Mouse (Mus musculus) stomach, embryonic 14.5 days (tissue): ENCODE data around the gene Ech1. TPM values are rescaled to one million over a fixed set of nuclear protein-coding genes. Genes with fewer than 3 reads are reported as not detected.
A peak's percentile ranks its signal among the peaks of the same experiment; 100 is the strongest.
"Not testable (repeated sequence)": the region's sequence is repeated elsewhere in the genome, so short reads cannot be mapped to it uniquely, and the experiment has no call there.

Experiments used
- ATAC-seq: fragments of 200-750 bp; cut with Nextera tagmentation; 2 replicates; pipeline ENCODE4 v1.8.0; 2017; ENCODE audit warnings: low read depth, moderate TSS enrichment; ENCODE audit not compliant: insufficient number of reproducible peaks, insufficient read depth, low FRiP score
- H3K27ac ChIP-seq: fragments of 300-500 bp; sonication (generic); 2 replicates; pipeline ENCODE4 v1.5.1; 2014; ENCODE audit warnings: mild to moderate bottlenecking, low read length, moderate library complexity, mixed read lengths
- H3K27me3 ChIP-seq: fragments of 300-500 bp; sonication (generic); 2 replicates; pipeline ENCODE4 v1.6.1; 2014; ENCODE audit warnings: low read length, control low read depth, mixed read lengths; ENCODE audit not compliant: control insufficient read depth, insufficient read depth
- H3K36me3 ChIP-seq: fragments of 300-500 bp; sonication (generic); 2 replicates; pipeline ENCODE4 v1.6.1; 2014; ENCODE audit warnings: mild to moderate bottlenecking, control low read depth, low read length, moderate library complexity, mixed read lengths; ENCODE audit not compliant: control insufficient read depth, insufficient read depth
- H3K4me1 ChIP-seq: fragments of 300-500 bp; sonication (generic); 2 replicates; pipeline ENCODE4 v1.6.1; 2014; ENCODE audit warnings: low read length, control low read depth, mixed read lengths; ENCODE audit not compliant: control insufficient read depth, insufficient read depth
- H3K4me2 ChIP-seq: fragments of 300-500 bp; sonication (generic); replicated peaks from 2 replicates; pipeline ENCODE4 v1.6.1; 2014; ENCODE audit warnings: low read depth, low read length, control low read depth
- H3K4me3 ChIP-seq: fragments of 300-500 bp; sonication (generic); 2 replicates; pipeline ENCODE4 v1.5.1; 2014; ENCODE audit warnings: low read depth, low read length, control low read depth
- H3K9ac ChIP-seq: fragments of 300-500 bp; sonication (generic); replicated peaks from 2 replicates; pipeline ENCODE4 v1.6.1; 2014; ENCODE audit warnings: low read depth, mild to moderate bottlenecking, control low read depth, low read length, moderate library complexity, mixed read lengths
- H3K9me3 ChIP-seq: fragments of 300-500 bp; sonication (generic); 2 replicates; pipeline ENCODE4 v1.6.1; 2016; ENCODE audit warnings: low read depth, low read length, control low read depth; ENCODE audit not compliant: control insufficient read depth
- WGBS: fragments of 180-500 bp; shearing (Covaris S2); extraction: QIAGEN DNeasy Blood & Tissue Kit; methylation state at CpG from one replicate; pipeline ENCODE4 v1.1.7; 2014; 5-methylcytosine and 5-hydroxymethylcytosine counted together
- polyA plus RNA-seq: library from polyadenylated mRNA; unstranded; fragments of >200 nt; fragmentation: Nextera tagmentation; extraction: Ambion mirVana; gene quantifications from 2 replicates; pipeline ENCODE4 v1.2.1, GENCODE M21; 2014

Ech1 gene
- polyA plus RNA-seq, 1 experiment from 2014 or later = 179 TPM

DNA sequence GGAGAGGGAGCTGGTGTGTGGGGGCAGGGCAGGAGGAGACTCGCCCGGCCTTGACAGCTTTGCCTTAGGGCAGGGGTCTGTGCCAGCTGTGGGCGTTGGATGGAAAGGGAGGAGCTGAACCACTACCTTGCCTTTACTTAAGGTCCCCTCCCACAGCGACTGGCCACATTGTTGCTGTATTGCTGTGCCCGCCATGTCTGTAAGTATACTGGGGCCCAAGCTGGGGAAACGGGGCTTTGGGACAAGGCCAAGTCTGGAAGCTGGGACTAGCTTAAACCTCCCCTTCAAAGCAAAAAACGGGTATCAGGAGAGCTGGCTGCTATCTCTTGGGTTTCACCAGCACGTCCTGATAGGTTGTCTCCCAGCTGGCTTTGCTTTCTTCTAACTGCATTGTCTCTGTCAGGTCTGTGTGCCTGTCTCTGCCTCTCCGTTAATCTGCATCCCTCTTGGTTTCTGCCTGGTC is 39.3 kb downstream of the Ech1 start:
- Histone ChIP-seq H3K36me3 (no peaks in the 10 kb centered on the region), H3K4me1 (peaks cover 13% of the 10 kb centered on the region), H3K4me3 (no peak overlapping the region), H3K9ac (no peak overlapping the region), H3K9me3 (no peaks in the 10 kb centered on the region), H3K4me2 (no peak overlapping the region), H3K27me3 (no peaks in the 10 kb centered on the region), H3K27ac (no peak overlapping the region)
- ATAC-seq = no peak
- WGBS = 49% methylated on average over 9 of the region's 9 CpGs

DNA sequence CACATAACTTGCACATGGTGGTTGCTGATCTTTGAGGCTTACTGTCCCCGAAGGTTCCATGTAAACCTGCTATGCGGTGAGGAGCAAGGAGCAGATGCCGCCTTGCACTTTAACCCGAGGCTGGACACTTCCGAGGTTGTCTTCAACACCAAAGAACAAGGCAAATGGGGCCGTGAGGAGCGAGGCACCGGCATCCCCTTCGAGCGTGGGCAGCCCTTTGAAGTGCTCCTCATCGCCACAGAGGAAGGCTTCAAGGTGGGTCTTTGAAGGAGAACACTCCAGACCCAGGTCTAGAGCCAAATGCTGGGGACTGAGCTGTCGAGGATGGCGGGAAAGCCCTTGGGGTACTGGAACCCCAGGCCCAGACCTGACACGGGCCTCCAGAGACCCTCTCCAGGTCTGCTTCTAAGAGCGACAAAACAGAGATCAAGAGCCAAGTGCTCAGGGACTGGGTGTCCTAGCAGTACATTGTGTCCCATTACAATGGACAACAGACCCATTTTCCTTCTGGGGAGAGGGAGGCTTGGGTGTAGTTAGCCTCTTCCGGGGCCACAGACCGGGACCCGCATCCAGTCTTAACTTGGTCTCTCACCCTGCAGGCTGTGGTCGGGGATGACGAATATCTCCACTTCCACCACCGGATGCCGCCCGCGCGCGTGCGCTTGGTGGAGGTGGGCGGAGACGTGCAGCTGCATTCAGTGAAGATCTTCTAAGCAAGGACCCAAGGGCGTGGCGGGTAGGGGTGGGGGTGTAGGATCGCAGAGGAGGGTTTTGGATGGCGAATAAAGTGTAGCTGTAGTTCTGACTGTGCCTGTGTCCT is 40.7 kb downstream of the Ech1 start:
- H3K4me3 ChIP-seq = peak overlapping the region; percentile 11; the same call in 1 of the 2 replicates
- H3K4me1 ChIP-seq = peaks cover 13% of the 10 kb centered on the region
- H3K27ac ChIP-seq = peak overlapping the region; percentile 2; the same call in 1 of the 2 replicates
- peak; percentile 73 for ATAC-seq
- no peaks in the 10 kb centered on the region for H3K9me3 ChIP-seq
- H3K9ac ChIP-seq = no peak overlapping the region
- no peaks in the 10 kb centered on the region for H3K27me3 ChIP-seq
- WGBS = 40% methylated on average over 33 of the region's 33 CpGs
- peak overlapping the region; percentile 39 for H3K4me2 ChIP-seq
- H3K36me3 ChIP-seq = no peaks in the 10 kb centered on the region

DNA sequence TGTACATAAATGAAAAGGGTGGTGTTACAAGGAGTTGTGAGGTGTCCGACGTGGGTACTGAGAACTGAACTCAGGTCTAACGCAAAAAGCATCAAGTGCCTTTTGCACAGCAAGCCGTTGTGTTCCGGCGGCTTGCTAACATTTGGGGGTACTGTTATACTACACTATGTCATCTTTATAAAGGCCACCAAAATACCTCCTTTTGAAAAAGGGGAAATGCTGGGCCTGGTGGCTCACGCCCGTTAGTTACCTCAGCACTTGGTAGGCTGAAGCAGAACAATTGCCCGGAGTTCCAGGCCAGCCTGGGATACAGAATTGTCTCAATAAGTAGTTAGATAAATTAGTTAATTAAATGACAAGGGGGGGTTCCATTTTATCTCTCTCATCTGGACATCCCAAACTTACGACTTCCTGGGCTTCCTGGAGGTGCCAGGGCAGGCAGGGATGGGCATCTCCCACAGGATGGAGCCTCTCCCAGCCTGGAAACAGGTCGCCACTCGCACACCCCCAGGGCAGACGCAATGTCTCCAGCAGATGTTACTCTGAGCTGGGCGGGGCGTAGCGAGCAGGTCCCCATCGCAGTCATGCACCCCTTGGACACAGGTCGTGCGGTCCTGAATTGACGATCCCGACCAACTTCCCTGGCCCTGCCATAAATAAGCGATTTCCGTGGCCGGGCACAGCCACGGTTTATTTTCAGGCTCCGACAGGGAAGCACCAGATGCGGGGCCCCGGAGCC is 41.9 kb downstream of the Ech1 start:
- H3K36me3 ChIP-seq = no peaks in the 10 kb centered on the region
- no peaks in the 10 kb centered on the region for H3K9me3 ChIP-seq
- H3K4me1 ChIP-seq = peaks cover 13% of the 10 kb centered on the region
- H3K4me3 ChIP-seq = no peak overlapping the region
- H3K27ac ChIP-seq = no peak overlapping the region
- no peak overlapping the region for H3K4me2 ChIP-seq
- no peak overlapping the region for H3K9ac ChIP-seq
- ATAC-seq = no peak
- H3K27me3 ChIP-seq = no peaks in the 10 kb centered on the region
- 92% methylated on average over 28 of the region's 28 CpGs for WGBS

DNA sequence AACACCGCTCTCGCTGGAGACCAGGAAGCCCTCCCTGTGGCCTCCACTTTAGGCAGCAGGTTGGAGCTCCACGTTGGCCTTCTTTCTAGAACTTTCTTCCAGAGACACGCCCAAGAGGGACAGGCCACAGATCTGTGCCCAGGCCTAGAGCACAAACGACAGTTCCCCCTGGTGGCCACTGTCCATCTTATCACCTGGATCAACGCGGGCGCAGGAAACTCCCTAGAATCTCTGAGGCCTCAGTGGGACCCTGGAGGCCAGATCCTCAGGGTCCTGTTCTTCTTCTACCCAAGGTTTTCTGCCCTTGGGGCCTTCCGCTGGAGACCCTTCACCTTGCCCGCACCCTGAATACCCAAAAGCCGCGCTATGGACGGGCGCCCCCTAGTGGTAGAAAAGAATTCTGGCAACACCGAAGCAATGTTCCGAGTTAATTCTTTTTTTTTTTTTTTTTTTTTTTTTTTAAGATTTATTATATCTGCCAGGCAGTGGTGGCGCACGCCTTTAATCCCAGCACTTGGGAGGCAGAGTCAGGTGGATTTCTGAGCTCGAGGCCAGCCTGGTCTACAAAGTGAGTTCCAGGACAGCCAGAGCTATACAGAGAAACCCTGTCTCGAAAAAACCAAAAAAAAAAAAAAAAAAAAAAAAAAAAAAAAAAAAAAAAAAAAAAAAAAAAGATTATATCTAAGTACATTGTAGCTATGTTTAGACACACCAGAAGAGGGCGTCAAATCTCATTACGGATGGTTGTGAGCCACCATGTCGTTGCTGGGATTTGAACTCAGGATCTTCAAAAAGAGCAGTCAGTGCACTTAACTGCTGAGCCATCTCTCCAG is 42.7 kb downstream of the Ech1 start:
- not testable (repeated sequence) for H3K4me2 ChIP-seq, H3K36me3 ChIP-seq, H3K9ac ChIP-seq, H3K9me3 ChIP-seq, ATAC-seq, H3K27ac ChIP-seq, H3K4me3 ChIP-seq, H3K27me3 ChIP-seq
- whole genome bisulfite sequencing = 26% methylated on average over 23 of the region's 23 CpGs
- peaks cover 13% of the 10 kb centered on the region for H3K4me1 ChIP-seq

DNA sequence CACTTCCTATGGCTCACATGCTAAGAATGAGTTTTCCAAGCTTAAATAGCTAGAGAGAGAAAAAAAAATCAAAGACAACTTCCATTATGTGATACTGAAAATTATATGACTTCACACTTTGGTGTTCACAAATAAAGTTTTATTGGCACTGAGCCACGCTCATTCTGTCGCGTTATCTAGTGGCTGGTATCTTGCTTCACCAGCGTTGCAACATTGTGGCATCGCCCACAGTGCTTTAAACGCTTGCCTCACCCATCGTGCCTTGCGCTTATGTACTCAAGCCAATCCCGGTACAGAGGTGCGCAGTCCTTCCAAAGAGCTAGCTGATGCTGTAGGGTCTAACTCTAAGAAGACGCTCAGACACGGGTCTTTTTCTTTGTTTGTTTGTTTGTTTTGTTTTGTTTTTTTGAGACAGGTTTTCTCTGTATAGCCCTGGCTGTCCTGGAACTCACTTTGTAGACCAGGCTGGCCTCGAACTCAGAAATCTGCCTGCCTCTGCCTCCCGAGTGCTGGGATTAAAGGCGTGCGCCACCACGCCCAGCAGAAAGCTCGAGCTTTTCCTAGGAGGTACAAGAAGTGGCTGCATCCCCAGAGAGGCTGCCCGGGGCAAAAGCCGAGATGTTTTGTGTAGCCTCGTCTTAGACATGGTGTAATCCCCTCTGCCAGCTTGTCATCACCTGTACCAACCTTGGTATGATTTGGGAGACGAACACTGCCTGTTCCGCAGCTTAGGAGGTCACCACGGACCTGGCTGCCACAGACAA is 46.1 kb downstream of the Ech1 start:
- no peak overlapping the region for H3K4me2 ChIP-seq
- ATAC-seq = no peak
- H3K36me3 ChIP-seq = no peaks in the 10 kb centered on the region
- H3K4me3 ChIP-seq = no peak overlapping the region
- no peaks in the 10 kb centered on the region for H3K9me3 ChIP-seq
- 87% methylated on average over 24 of the region's 24 CpGs for WGBS
- H3K27me3 ChIP-seq = no peaks in the 10 kb centered on the region
- no peak overlapping the region for H3K27ac ChIP-seq
- H3K4me1 ChIP-seq = 0 out of 2 replicates have a peak, but pooled peaks cover 2% of the 10 kb centered on the region
- no peak overlapping the region for H3K9ac ChIP-seq

DNA sequence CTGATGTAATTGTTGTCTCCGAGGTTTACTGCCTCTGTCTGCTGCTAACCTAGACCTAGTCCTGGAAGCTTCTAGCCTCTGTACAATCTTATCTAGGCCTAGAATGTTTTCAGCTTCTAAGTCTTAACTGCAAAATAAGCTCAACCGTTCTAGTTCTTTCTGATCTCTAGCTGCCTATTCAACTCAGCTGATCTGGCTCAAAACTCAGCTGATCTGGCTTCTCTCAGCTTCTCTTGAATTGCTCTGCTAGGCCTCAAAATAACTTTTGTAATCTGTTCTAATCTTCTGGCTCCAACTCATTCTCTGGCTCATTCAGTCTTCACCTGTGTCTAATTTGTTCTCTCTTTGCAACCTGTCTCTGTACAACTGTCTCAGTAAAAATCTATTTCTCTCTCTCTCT is 49.5 kb downstream of the Ech1 start:
- no peaks in the 10 kb centered on the region for H3K36me3 ChIP-seq
- 70% methylated on average over 2 of the region's 2 CpGs for WGBS
- no peaks in the 10 kb centered on the region for H3K27me3 ChIP-seq
- H3K9me3 ChIP-seq = no peaks in the 10 kb centered on the region
- no peaks in the 10 kb centered on the region for H3K4me1 ChIP-seq
- H3K9ac ChIP-seq = no peak overlapping the region
- no peak overlapping the region for H3K27ac ChIP-seq
- no peak overlapping the region for H3K4me3 ChIP-seq
- no peak for ATAC-seq
- no peak overlapping the region for H3K4me2 ChIP-seq

DNA sequence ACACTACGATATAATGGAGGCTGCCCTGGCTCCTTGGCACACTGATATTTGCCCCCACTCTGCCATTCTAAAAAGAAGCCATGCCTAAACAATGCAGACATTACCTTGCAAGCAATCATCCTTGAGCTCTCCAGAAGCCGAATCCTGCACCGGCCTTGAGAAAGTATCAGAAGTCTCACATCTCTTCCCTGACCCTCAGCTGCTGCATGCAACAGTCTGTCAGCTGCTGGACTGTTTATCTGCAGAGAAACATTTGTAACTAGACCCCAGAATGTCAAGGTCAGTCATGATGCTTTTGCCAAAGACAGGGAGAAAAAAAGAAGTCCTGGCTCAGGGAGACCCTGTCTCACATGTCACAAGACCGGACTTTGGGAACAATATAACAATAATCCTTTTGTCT is 51.1 kb downstream of the Ech1 start:
- Histone ChIP-seq H3K4me1 (no peaks in the 10 kb centered on the region), H3K4me3 (no peak overlapping the region), H3K36me3 (no peaks in the 10 kb centered on the region), H3K9ac (no peak overlapping the region), H3K27me3 (no peaks in the 10 kb centered on the region), H3K4me2 (no peak overlapping the region), H3K27ac (no peak overlapping the region), H3K9me3 (no peaks in the 10 kb centered on the region)
- ATAC-seq = no peak
- WGBS = 70% methylated on average over 4 of the region's 4 CpGs
